Mouse (Mus musculus): Measurements from ENCODE around the gene Vamp8.

DNA sequence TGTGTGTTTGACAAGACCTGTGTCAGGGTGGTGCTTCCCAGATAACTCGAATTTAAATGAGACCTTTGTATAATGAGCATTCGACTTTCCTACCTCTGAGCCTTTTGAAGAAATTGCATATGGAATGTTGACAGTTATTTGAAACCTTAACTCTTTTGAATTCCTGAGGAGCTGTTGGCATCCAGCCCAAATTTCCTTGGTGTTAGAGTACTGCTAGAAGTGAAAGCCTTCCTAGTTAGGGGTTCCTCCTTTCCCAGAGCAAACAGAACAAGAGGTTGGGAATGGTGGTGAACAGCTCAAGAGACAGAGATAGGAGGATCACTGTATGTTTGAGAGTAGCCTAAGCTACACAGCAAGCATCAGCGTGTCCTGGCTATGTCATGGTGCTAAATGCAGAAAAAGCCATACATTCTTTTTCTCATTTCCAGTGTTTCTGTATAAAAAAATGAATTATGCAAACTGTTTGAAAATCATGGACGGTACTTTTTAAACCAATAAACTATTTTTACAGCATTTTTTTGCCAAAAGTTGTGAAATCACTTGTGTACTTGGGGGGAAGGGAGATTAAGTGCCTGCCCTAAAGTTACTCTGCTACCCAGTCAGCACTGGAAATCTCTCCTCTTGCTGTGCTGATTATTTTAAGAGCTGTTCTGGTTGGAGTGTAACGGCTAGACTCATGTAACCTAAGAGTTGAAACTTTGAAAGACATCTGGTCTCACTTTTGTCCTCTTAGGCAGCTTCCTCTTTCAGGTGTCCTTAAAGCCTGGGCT lies 37.7 kb downstream of the Vamp8 start:
- TF ChIP-seq CTCF (conservative IDR thresholded peaks at IDR 0.05; ENCODE audit: low read length) = no peak
- TF ChIP-seq NANOG (IDR thresholded peaks at IDR 0.05; ENCODE audit: borderline replicate concordance, low read length) = no peak
- TF ChIP-seq POU5F1 (IDR thresholded peaks at IDR 0.05; ENCODE audit: borderline replicate concordance, low read length) = no peak

Data from E14TG2a.4 (cell line).